In the genomic region with DNA sequence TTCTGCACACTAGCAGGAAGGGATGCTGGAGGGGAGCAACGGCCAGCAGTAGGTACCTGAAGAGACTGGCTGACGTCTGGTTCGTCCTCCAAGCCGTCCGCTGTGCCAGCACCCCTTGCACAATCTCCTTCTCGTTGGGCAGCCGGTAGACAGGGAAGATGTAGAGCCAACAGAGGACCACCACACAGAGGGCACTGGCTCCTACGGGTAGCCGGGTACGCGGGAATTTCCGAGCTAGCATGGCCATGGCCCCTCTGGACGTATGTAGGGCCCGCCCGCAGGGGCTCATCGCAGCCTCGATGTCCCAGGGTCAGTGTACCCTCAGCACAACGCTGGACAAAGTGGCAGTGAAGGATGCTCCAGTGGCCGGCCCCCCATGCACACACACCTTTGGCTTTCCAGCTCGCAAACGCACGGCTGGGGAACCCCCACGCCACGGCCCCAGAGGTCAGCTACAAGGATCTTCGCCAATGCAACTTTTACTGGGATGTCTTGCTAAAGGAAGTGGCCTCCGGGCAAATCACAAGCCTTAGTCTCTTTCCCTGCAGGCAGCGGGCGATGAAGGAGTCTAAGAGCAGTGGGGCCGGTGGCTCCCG, we compare ENCODE assay signal across 8 mouse cellular contexts. TPM values are rescaled to one million over a fixed set of nuclear protein-coding genes. Genes with fewer than 3 reads are reported as not detected.
DNase-seq lines count a peak whose midpoint lies in the region; ATAC-seq and TF ChIP-seq lines count a peak whose summit lies in the region.

No protein-coding gene starts in this region.

- peaks cover 24% of the 10 kb centered on the region for H3K27me3 ChIP-seq in embryonic facial prominence, embryonic 10.5 days (replicated peaks; ENCODE audit: low read depth, poor library complexity, severe bottlenecking)
- H3K27me3 ChIP-seq in hindbrain, embryonic 13.5 days, result no peaks in the 10 kb centered on the region
- H3K27me3 ChIP-seq in midbrain, embryonic 12.5 days, result no peaks in the 10 kb centered on the region

- H3K9ac ChIP-seq in hindbrain, embryonic 13.5 days, result peak overlapping the region; percentile 95
- H3K9ac ChIP-seq in midbrain, embryonic 12.5 days (replicated peaks), result peak overlapping the region; percentile 89

- H3K4me3 ChIP-seq in layer of hippocampus, adult 2 months, result peak overlapping the region; percentile 88
- H3K4me3 ChIP-seq in embryonic facial prominence, embryonic 10.5 days, result peak overlapping the region; percentile 79
- peak overlapping the region; percentile 73 for H3K4me3 ChIP-seq in hindbrain, embryonic 13.5 days
- H3K4me3 ChIP-seq in midbrain, embryonic 12.5 days, result peak overlapping the region; percentile 77

- peak in 1 of 2 experiments; percentile 25 for DNase-seq in layer of hippocampus, adult 2 months (ENCODE audit: low spot score in 2 of 2)
- no peak for DNase-seq in layer of hippocampus, postnatal 14 days (ENCODE audit: low spot score in 2 of 2)
- DNase-seq in embryonic facial prominence, embryonic 10.5 days (ENCODE audit: low spot score), result no peak
- DNase-seq in yolk sac, embryonic 10.5 days (ENCODE audit: low spot score), result no peak
- DNase-seq in adipocyte (ENCODE audit: low spot score), result no peak
- DNase-seq in spleen, postnatal 10 days (ENCODE audit: low spot score in 2 of 2), result no peak

- no peak for TF ChIP-seq CTCF in layer of hippocampus, adult 2 months (conservative IDR thresholded peaks at IDR 0.05)

- peak; percentile 2; the same call in 1 of the 2 replicates for ATAC-seq in hindbrain, embryonic 13.5 days (ENCODE audit: low FRiP score)
- ATAC-seq in midbrain, embryonic 12.5 days (ENCODE audit: low FRiP score, low read depth), result peak; percentile 31

- H3K36me3 ChIP-seq in embryonic facial prominence, embryonic 10.5 days (replicated peaks), result no peaks in the 10 kb centered on the region
- peaks cover 16% of the 10 kb centered on the region for H3K36me3 ChIP-seq in hindbrain, embryonic 13.5 days
- H3K36me3 ChIP-seq in midbrain, embryonic 12.5 days, result no peaks in the 10 kb centered on the region

- peak overlapping the region; percentile 97 for H3K27ac ChIP-seq in layer of hippocampus, adult 2 months
- peak overlapping the region; percentile 89 for H3K27ac ChIP-seq in embryonic facial prominence, embryonic 10.5 days (replicated peaks)
- H3K27ac ChIP-seq in hindbrain, embryonic 13.5 days, result peak overlapping the region; percentile 98
- H3K27ac ChIP-seq in midbrain, embryonic 12.5 days (replicated peaks), result peak overlapping the region; percentile 95

- H3K4me1 ChIP-seq in embryonic facial prominence, embryonic 10.5 days, result peaks cover 24% of the 10 kb centered on the region
- peaks cover 41% of the 10 kb centered on the region for H3K4me1 ChIP-seq in hindbrain, embryonic 13.5 days (replicated peaks)
- peaks cover 14% of the 10 kb centered on the region for H3K4me1 ChIP-seq in midbrain, embryonic 12.5 days

- H3K4me2 ChIP-seq in hindbrain, embryonic 13.5 days, result peak overlapping the region; percentile 80
- H3K4me2 ChIP-seq in midbrain, embryonic 12.5 days (replicated peaks), result peak overlapping the region; percentile 81

- no peaks in the 10 kb centered on the region for H3K9me3 ChIP-seq in embryonic facial prominence, embryonic 10.5 days
- no peaks in the 10 kb centered on the region; the same call in 1 of the 2 replicates for H3K9me3 ChIP-seq in hindbrain, embryonic 13.5 days
- no peaks in the 10 kb centered on the region for H3K9me3 ChIP-seq in midbrain, embryonic 12.5 days

- 25% methylated on average over 30 of the region's 30 CpGs for WGBS in embryonic facial prominence, embryonic 10.5 days
- 17% methylated on average over 30 of the region's 30 CpGs for WGBS in hindbrain, embryonic 13.5 days
- WGBS in midbrain, embryonic 12.5 days, result 25% methylated on average over 30 of the region's 30 CpGs

RNA-seq across cellular contexts. Expression of a gene that starts 0.7 kb away (rescaled TPM):
- 10 to 100 TPM; 34.4 to 39.1 TPM for total RNA-seq in layer of hippocampus, adult 2 months (2021)
- 10 to 100 TPM; 29.7 to 32.2 TPM for total RNA-seq in layer of hippocampus, postnatal 14 days (2021)
- 1.6 and 2.4 TPM in 2 replicates for polyA plus RNA-seq in embryonic facial prominence, embryonic 10.5 days (2016; fragmentation: Nextera tagmentation; extraction: Ambion mirVana)
- polyA plus RNA-seq in hindbrain, embryonic 13.5 days (2015; fragmentation: Nextera tagmentation; extraction: Ambion mirVana), result 7.6 and 7.7 TPM in 2 replicates
- polyA plus RNA-seq in midbrain, embryonic 12.5 days (2016; fragmentation: Nextera tagmentation; extraction: Ambion mirVana), result 7.9 and 9.3 TPM in 2 replicates
